Mouse (Mus musculus): Measurements from ENCODE around the gene Slc13a5. TPM values are rescaled to one million over a fixed set of nuclear protein-coding genes. Genes with fewer than 3 reads are reported as not detected.

The Slc13a5 gene
- polyA plus RNA-seq (2015; fragmentation: Nextera tagmentation; extraction: Ambion mirVana): 5.3 and 5.4 TPM in 2 replicates

GRCm38 (mm10) chr11:72266960-72267560, at the start of gene Slc13a5:
Gene Slc13a5 (minus strand): TSS chr11:72267222.

GRCm38 (mm10) chr11:72314151-72314895, 47.3 kb upstream of the Slc13a5 start, which contains the start of gene Fbxo39:
Gene Fbxo39 (plus strand): TSS chr11:72314444.

GRCm38 (mm10) chr11:72301334-72301733, 34.3 kb upstream of the Slc13a5 start, which contains the start of gene Xaf1:
Gene Xaf1 (plus strand): TSS chr11:72301629.

GRCm38 (mm10) chr11:72215410-72215797, 51.6 kb downstream of the Slc13a5 start, which contains the start of gene Med31:
Gene Med31 (minus strand): TSS chr11:72215592.

GRCm38 (mm10) chr11:72207204-72207833, 59.7 kb downstream of the Slc13a5 start, which contains the start of the genes 4933427D14Rik and Txndc17:
Gene 4933427D14Rik (minus strand): TSS chr11:72207459.
Gene Txndc17 (plus strand): TSS chr11:72207547.

GRCm38 (mm10) chr11:72206341-72207203, 60.5 kb downstream of the Slc13a5 start, which contains the start of gene Gm43951:
Gene Gm43951 (minus strand): TSS chr11:72206840.

Other genes starting within 250 kb of the Slc13a5 start
- gene Aipl1, start 229.7 kb downstream of the Slc13a5 start, polyA plus RNA-seq (2015; fragmentation: Nextera tagmentation; extraction: Ambion mirVana): 0.10 and 0.13 TPM in 2 replicates
- 14.3 and 14.7 TPM in 2 replicates for gene Pimreg, start 225.2 kb downstream of the Slc13a5 start, polyA plus RNA-seq (2015; fragmentation: Nextera tagmentation; extraction: Ambion mirVana)
- 8.4 and 9.9 TPM in 2 replicates for gene Pitpnm3, start 131.4 kb downstream of the Slc13a5 start, polyA plus RNA-seq (2015; fragmentation: Nextera tagmentation; extraction: Ambion mirVana)
- 1.3 and 1.6 TPM in 2 replicates for gene Gm43951, start 60.4 kb downstream of the Slc13a5 start, polyA plus RNA-seq (2015; fragmentation: Nextera tagmentation; extraction: Ambion mirVana)
- 21.9 and 22.9 TPM in 2 replicates for gene 4933427D14Rik, start 59.8 kb downstream of the Slc13a5 start, polyA plus RNA-seq (2015; fragmentation: Nextera tagmentation; extraction: Ambion mirVana)
- gene Txndc17, start 59.7 kb downstream of the Slc13a5 start, polyA plus RNA-seq (2015; fragmentation: Nextera tagmentation; extraction: Ambion mirVana): 162 and 180 TPM in 2 replicates
- 46.2 and 51.1 TPM in 2 replicates for gene Med31, start 51.6 kb downstream of the Slc13a5 start, polyA plus RNA-seq (2015; fragmentation: Nextera tagmentation; extraction: Ambion mirVana)
- gene Xaf1, start 34.4 kb upstream of the Slc13a5 start, polyA plus RNA-seq (2015; fragmentation: Nextera tagmentation; extraction: Ambion mirVana): 5.9 and 8.1 TPM in 2 replicates
- gene Fbxo39, start 47.2 kb upstream of the Slc13a5 start, polyA plus RNA-seq (2015; fragmentation: Nextera tagmentation; extraction: Ambion mirVana): 0.13 TPM in 1 of 2 replicates, not detected in the other
- gene Tekt1, start 95.2 kb upstream of the Slc13a5 start, polyA plus RNA-seq (2015; fragmentation: Nextera tagmentation; extraction: Ambion mirVana): 5.7 TPM in 2 replicates
- gene Smtnl2, start 144.5 kb upstream of the Slc13a5 start, polyA plus RNA-seq (2015; fragmentation: Nextera tagmentation; extraction: Ambion mirVana): 8.3 and 8.5 TPM in 2 replicates
- gene Ggt6, start 168.3 kb upstream of the Slc13a5 start, polyA plus RNA-seq (2015; fragmentation: Nextera tagmentation; extraction: Ambion mirVana): 0.12 TPM in 1 of 2 replicates, not detected in the other
- 54.2 and 56.1 TPM in 2 replicates for gene Mybbp1a, start 174.1 kb upstream of the Slc13a5 start, polyA plus RNA-seq (2015; fragmentation: Nextera tagmentation; extraction: Ambion mirVana)
- gene Spns2, start 222.7 kb upstream of the Slc13a5 start, polyA plus RNA-seq (2015; fragmentation: Nextera tagmentation; extraction: Ambion mirVana): 10.1 and 10.6 TPM in 2 replicates